Mouse (Mus musculus): ENCODE measurements around the gene Anapc7.

Gene Anapc7

GRCm38 (mm10) chr5:122421271-122422068, at the start of gene Anapc7:
TSS of gene Anapc7 (plus strand) at chr5:122421693.
- in situ Hi-C loops (cut with MboI; ENCODE audit: unreplicated experiment in 2 of 2): no loop called here

DNA sequence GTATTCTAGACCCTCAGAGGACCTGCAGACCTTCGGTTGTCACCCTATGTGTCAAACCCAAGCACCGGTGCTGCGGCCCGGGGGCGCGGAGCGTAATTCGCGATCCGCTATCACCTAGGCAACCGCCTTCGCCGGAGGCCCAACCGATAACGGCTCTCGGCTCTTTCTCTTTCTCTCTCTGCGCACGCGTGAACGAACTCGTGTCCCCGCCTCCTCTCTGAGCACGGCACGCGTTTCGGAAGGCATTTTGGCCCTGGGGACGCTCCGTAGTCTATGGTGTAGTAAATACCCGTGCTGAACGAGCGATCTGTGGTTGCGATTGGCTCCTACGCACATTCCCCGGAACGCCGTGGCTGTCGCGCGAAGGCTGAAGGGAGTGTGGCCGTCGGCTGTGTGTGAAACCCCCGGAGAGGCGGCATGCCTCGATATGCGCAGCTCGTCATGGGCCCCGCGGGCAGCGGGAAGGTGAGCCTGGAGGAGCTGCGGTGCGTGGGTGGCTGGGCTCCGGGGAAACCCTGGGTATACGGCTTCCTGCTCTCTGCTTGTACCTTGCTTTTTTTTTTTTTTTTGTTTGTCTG, 49.2 kb upstream of the Anapc7 start, which contains the start of gene Fam216a:
Gene Fam216a (minus strand): TSS at position 173 of the 578 bp plus-strand sequence.
- in situ Hi-C loops (cut with MboI; ENCODE audit: unreplicated experiment in 2 of 2): no loop called here

GRCm38 (mm10) chr5:122372878-122373277, 48.6 kb upstream of the Anapc7 start:
- in situ Hi-C loops (cut with MboI; ENCODE audit: unreplicated experiment in 2 of 2): no loop called here

DNA sequence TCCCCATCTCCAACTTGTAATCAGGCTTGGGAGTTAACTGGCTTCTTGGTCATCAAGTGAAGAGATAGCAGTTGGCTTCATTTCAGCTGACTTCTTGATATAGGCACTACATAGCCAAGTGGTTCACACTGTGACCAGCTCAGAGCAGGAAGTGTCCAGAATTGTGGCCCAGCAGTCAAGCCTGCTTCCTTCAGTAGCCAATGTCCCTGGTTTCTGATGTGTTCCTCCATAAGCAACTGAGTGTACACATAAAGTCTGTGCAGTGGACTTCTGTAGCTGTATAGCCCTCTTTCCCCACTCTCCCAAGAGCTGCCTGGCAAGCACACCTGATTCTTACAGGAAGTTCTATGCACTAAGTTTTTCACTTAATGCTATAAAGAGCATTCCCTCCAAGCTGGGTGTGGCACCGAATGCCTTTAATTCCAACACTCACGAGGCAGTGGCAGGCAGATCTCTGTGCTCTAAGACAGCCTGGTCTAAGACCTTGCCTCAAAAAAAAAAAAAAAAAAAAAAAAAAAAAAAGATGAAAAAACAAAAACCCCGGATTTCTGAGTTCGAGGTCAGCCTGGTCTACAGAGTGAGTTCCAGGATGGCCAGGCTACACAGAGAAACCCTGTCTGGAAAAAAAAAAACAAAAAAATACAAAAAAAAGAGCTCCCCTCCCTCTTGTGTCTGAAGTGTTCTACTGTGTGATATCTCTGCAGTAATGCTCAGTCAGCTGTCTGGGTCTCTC, 44.2 kb upstream of the Anapc7 start:
- in situ Hi-C loops (cut with MboI; ENCODE audit: unreplicated experiment in 2 of 2): no loop called here

- in situ Hi-C loops (cut with MboI; ENCODE audit: unreplicated experiment in 2 of 2): no loop called here
These were observed 43.3 kb upstream of the Anapc7 start for GRCm38 (mm10) chr5:122378171-122378570.

DNA sequence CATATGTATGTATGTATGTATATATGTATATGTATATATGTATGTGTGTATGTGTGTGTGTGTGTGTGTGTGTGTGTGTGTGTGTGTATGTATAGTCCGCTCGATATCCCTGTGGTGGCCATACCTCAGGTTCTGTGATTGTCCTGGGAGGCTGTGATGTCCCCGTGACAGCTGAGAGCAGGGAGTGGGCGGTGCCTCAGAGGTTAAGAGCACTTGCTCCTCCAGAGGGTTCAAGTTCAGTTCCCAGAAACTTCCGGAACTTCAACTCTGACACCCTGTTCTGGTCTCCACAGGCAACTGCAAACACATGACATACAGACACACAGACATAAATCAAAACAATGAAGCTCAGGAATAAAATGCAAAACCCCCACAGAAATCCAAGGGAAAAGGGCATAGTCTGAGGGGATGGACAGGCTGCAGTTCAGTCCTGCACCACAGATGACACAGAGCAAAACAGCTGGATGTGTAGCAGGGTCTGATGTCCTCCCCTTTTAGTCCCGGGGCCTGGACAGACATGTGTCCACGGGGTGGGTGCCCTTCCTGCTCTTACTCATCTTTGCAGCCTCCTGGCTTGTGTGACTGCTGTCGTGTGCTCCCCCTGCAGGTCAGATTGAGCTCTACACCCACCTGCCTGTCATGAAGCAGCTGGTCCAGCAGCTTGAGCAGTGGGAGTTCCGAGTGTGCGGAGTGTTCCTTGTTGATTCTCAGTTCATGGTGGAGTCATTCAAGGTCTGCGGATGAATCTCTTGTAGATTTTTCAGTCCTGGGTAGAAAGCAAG, 41.9 kb upstream of the Anapc7 start:
- in situ Hi-C loops (cut with MboI; ENCODE audit: unreplicated experiment in 2 of 2): no loop called here

DNA sequence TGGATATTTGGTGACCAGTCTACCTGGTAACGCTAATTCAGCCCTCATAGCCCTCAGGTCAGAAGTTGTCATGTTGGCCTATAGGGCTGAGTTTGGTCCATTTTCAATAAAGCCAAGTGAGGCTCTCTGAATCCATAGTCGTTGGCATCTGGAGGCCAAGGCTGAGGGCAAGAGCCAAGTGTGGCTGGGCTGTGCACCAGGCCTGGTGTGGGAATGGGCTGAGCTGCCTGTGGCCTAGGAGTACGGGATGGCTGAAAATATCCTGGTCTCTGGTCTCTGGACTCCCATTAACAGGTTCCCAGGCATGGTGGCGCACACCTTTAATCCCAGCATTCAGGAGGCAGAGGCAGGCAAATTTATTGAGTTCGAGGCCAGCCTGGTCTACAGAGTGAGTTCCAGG, 31.5 kb upstream of the Anapc7 start:
- in situ Hi-C loops (cut with MboI; ENCODE audit: unreplicated experiment in 2 of 2): loop anchor here (5.0 kb wide), 3 partner anchors 123 to 263 kb away; no protein-coding TSS in a partner anchor

- in situ Hi-C loops (cut with MboI; ENCODE audit: unreplicated experiment in 2 of 2): loop anchor here (5.0 kb wide), 3 partner anchors 123 to 263 kb away; no protein-coding TSS in a partner anchor
These were observed 30.8 kb upstream of the Anapc7 start for GRCm38 (mm10) chr5:122390671-122391070.

DNA sequence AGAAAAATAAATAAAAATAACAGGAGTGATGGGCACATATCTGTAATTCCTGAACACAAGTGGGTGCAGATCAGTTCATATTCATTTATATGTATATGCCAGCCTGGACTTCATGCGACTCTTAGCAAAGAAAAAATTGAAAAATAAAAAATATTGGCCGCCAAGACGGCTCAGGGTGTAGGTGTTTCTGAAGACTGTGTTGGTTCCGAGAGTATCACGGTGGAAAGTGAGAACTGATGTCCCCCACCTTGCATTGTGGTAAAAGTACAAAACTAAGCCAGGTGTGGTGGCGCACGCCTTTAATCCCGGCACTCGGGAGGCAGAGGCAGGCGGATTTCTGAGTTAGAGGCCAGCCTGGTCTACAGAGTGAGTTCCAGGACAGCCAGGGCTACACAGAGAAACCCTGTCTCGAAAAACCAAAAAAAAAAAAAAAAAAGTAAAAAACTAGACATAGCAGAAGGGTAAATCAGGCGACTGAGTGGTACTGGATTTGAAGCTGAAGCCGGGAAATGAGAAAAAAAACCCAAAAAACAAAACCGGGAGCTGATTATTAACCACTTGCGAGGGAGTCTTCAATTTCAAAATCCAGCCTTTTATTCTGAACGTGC, 30.2 kb upstream of the Anapc7 start:
- in situ Hi-C loops (cut with MboI; ENCODE audit: unreplicated experiment in 2 of 2): loop anchor here (5.0 kb wide), 3 partner anchors 124 to 264 kb away; no protein-coding TSS in a partner anchor

- in situ Hi-C loops (cut with MboI; ENCODE audit: unreplicated experiment in 2 of 2): loop anchor here (5.0 kb wide), 3 partner anchors 124 to 264 kb away; no protein-coding TSS in a partner anchor
These were observed 29.7 kb upstream of the Anapc7 start, which contains the start of gene Arpc3 for GRCm38 (mm10) chr5:122391786-122392180. TSS of gene Arpc3 (plus strand) at chr5:122391878.

- in situ Hi-C loops (cut with MboI; ENCODE audit: unreplicated experiment in 2 of 2): loop anchor here (5.0 kb wide), 3 partner anchors 125 to 265 kb away; no protein-coding TSS in a partner anchor
These were observed 29.1 kb upstream of the Anapc7 start for GRCm38 (mm10) chr5:122392227-122393004.

DNA sequence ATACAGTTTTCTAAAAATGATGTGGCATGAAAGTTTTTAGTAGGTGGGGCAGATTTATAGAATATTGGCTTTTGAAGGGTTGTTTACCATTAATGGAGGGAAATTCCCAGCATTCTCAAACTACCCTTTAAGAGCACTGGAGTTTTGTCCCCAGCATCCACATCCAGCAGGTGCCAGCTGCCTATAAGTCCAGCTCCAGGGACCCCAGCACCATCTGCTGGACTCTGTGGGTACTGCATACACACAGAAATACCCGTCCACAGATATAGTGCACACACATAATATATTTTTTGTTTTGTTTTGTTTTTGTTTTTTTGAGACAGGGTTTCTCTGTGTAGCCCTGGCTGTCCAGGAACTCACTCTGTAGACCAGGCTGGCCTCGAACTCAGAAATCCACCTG, 27.6 kb upstream of the Anapc7 start:
- in situ Hi-C loops (cut with MboI; ENCODE audit: unreplicated experiment in 2 of 2): loop anchor here (5.0 kb wide), 3 partner anchors 127 to 267 kb away; no protein-coding TSS in a partner anchor

GRCm38 (mm10) chr5:122396791-122397190, 24.7 kb upstream of the Anapc7 start:
- in situ Hi-C loops (cut with MboI; ENCODE audit: unreplicated experiment in 2 of 2): no loop called here

- in situ Hi-C loops (cut with MboI; ENCODE audit: unreplicated experiment in 2 of 2): no loop called here
These were observed 24.0 kb upstream of the Anapc7 start for GRCm38 (mm10) chr5:122397495-122397894.

DNA sequence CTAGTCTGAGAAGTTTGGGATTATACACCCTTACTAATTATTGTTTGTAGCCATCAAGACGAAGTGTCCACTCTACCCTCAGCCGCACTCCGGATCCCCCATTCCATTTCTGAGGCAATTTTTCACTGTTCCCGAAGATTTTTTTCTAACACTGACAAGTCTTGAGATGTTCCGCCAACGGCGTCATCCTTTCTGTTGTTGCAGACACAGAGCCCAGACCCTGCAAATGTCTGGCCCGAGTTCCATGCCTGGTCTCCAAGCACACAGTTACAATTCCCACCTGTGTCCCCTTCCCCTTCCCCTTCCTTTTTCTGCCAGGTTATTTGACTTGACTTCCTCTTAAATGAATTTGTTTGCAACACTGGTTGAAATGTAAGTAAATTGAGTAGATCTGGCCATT, 21.6 kb upstream of the Anapc7 start:
- in situ Hi-C loops (cut with MboI; ENCODE audit: unreplicated experiment in 2 of 2): loop anchor here in 1 of 2 experiments (5.0 to 10.0 kb wide), 2 partner anchors 325 to 467 kb away; no protein-coding TSS in a partner anchor

DNA sequence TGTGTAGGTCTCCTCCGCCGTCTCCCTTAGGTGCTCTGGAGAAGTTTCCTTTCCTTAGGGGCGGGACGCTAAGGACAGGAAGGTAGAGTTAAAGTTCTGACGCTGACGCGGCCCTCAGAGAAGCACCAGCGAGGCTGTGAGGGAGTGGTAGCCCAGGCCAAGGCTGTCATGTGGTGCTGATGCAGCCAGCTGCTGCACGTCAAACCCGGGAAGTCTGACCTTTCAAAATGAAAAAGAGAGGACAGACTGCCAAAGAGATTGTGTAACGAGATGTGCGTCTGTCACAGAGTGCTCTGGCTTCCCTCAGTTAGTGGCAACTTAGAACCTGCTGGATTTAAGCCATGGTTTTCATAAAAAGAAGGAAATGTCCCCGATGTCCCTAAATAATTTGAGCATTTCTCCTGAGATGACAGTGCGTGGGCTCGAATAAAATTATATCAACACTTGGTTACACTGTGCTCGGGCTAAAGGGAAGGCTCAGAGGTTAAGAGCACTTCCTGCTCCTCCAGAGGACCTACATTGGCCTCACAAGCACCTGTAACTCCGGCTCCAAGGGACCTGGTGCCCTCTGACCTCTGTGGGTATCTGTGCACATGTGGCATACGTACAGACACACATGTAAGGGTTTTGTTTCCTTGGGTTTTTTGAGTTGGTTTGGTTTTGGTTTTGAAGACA, 20.7 kb upstream of the Anapc7 start:
- in situ Hi-C loops (cut with MboI; ENCODE audit: unreplicated experiment in 2 of 2): loop anchor here in 1 of 2 experiments (5.0 to 10.0 kb wide), 2 partner anchors 324 to 467 kb away; no protein-coding TSS in a partner anchor

GRCm38 (mm10) chr5:122401303-122401640, 20.2 kb upstream of the Anapc7 start:
- in situ Hi-C loops (cut with MboI; ENCODE audit: unreplicated experiment in 2 of 2): loop anchor here in 1 of 2 experiments (5.0 to 10.0 kb wide), 2 partner anchors 324 to 466 kb away; no protein-coding TSS in a partner anchor

GRCm38 (mm10) chr5:122402160-122402559, 19.3 kb upstream of the Anapc7 start:
- in situ Hi-C loops (cut with MboI; ENCODE audit: unreplicated experiment in 2 of 2): loop anchor here in 1 of 2 experiments (5.0 to 10.0 kb wide), 2 partner anchors 323 to 465 kb away; no protein-coding TSS in a partner anchor
